Mouse (Mus musculus) small intestine, adult 2 months (tissue): ENCODE measurements at regions not wholly inside any gene's neighbourhood (a gene's known extent, or its start where the extent isn't known, plus 50 kb on each side); places are given as distances from the start of the nearest gene placed in this dataset.

Experiments
- H3K27ac ChIP-seq: fragments of 200-500 bp; 2 replicates; pipeline ENCODE4 v1.5.1; 2012; ENCODE audit warnings: low read depth, low read length, control low read depth, inconsistent platforms; ENCODE audit not compliant: insufficient read depth
- H3K27me3 ChIP-seq: fragments of 200-500 bp; 2 replicates; pipeline ENCODE4 v1.6.1; 2012; ENCODE audit warnings: mild to moderate bottlenecking, moderate library complexity, low read length, inconsistent platforms; ENCODE audit not compliant: control insufficient read depth, insufficient read depth
- H3K36me3 ChIP-seq: fragments of 200-500 bp; 2 replicates; pipeline ENCODE4 v1.6.1; 2012; ENCODE audit warnings: mild to moderate bottlenecking, low read length, control low read depth, inconsistent platforms; ENCODE audit not compliant: control insufficient read depth, insufficient read depth
- H3K4me1 ChIP-seq: fragments of 200-500 bp; 2 replicates; pipeline ENCODE4 v1.6.1; 2012; ENCODE audit warnings: low read length, inconsistent platforms, mixed read lengths; ENCODE audit not compliant: control insufficient read depth, insufficient read depth, insufficient read length
- H3K4me3 ChIP-seq: fragments of 200-500 bp; 2 replicates; pipeline ENCODE4 v1.5.1; 2012; ENCODE audit warnings: low read depth, mild to moderate bottlenecking, control low read depth, inconsistent platforms, low read length, moderate library complexity
- CTCF ChIP-seq: fragments of 200-500 bp; IDR thresholded peaks from 2 replicates; pipeline ENCODE4 v1.5.1; 2012; ENCODE audit warnings: low read depth, mild to moderate bottlenecking, control low read depth, inconsistent platforms, low read length, moderate library complexity, mixed read lengths; ENCODE audit not compliant: insufficient replicate concordance, insufficient read length; ENCODE audit errors: extremely low read depth
- POLR2A ChIP-seq: fragments of 200-500 bp; IDR thresholded peaks from 2 replicates; pipeline ENCODE4 v1.6.1; 2012; ENCODE audit warnings: low read depth, mild to moderate bottlenecking, control low read depth, inconsistent platforms, low read length, moderate library complexity
- WGBS: fragments of 180-500 bp; shearing (Covaris S2); methylation state at CpG from one replicate; pipeline ENCODE4 v1.1.7; 2018; 5-methylcytosine and 5-hydroxymethylcytosine counted together

- Histone ChIP-seq H3K36me3 (peaks cover 4% of the 10 kb centered on the region; the same call in 1 of the 2 replicates), H3K27me3 (no peaks in the 10 kb centered on the region), H3K27ac (peak overlapping the region; percentile 65), H3K4me1 (peaks cover 44% of the 10 kb centered on the region; the same call in 1 of the 2 replicates), H3K4me3 (no peak overlapping the region)
- 30% methylated on average over 6 of the region's 6 CpGs for WGBS
- TF ChIP-seq POLR2A (no peak), CTCF (no peak)
These were observed 206.1 kb upstream of the Klf14 start for GRCm38 (mm10) chr6:31165011-31165410.

GRCm38 (mm10) chr6:31166347-31166746 lies 207.5 kb upstream of the Klf14 start:
- no peak for TF ChIP-seq POLR2A
- no peak for TF ChIP-seq CTCF
- WGBS: 86% methylated on average over 8 of the region's 8 CpGs
- Histone ChIP-seq H3K4me3 (no peak overlapping the region), H3K27me3 (no peaks in the 10 kb centered on the region), H3K4me1 (peaks cover 35% of the 10 kb centered on the region; the same call in 1 of the 2 replicates), H3K36me3 (peaks cover 4% of the 10 kb centered on the region; the same call in 1 of the 2 replicates), H3K27ac (no peak overlapping the region)

- H3K27ac ChIP-seq: no peak overlapping the region
- TF ChIP-seq CTCF: no peak
- TF ChIP-seq POLR2A: no peak
- WGBS: 93% methylated on average over 5 of the region's 5 CpGs
These were observed 208.9 kb upstream of the Klf14 start for GRCm38 (mm10) chr6:31167732-31168131.

GRCm38 (mm10) chr6:31168730-31169129 lies 209.9 kb upstream of the Klf14 start:
- peaks cover 2% of the 10 kb centered on the region; the same call in 1 of the 2 replicates for H3K36me3 ChIP-seq
- H3K27me3 ChIP-seq: no peaks in the 10 kb centered on the region
- H3K27ac ChIP-seq: no peak overlapping the region
- TF ChIP-seq CTCF (no peak), POLR2A (no peak)
- 79% methylated on average over 3 of the region's 3 CpGs for WGBS
- no peak overlapping the region for H3K4me3 ChIP-seq
- peaks cover 27% of the 10 kb centered on the region; the same call in 1 of the 2 replicates for H3K4me1 ChIP-seq

More at GRCm38 (mm10) chr6:31167732-31168131, 208.9 kb upstream of the Klf14 start:
- H3K36me3 ChIP-seq: peaks cover 2% of the 10 kb centered on the region; the same call in 1 of the 2 replicates
- H3K27me3 ChIP-seq: no peaks in the 10 kb centered on the region
- peaks cover 29% of the 10 kb centered on the region; the same call in 1 of the 2 replicates for H3K4me1 ChIP-seq
- no peak overlapping the region for H3K4me3 ChIP-seq

- TF ChIP-seq POLR2A: no peak
- TF ChIP-seq CTCF: no peak
- Histone ChIP-seq H3K4me1 (peaks cover 21% of the 10 kb centered on the region; the same call in 1 of the 2 replicates), H3K27me3 (no peaks in the 10 kb centered on the region), H3K36me3 (peaks cover 2% of the 10 kb centered on the region; the same call in 1 of the 2 replicates), H3K27ac (peak overlapping the region; percentile 91), H3K4me3 (no peak overlapping the region)
- 19% methylated on average over 9 of the region's 9 CpGs for WGBS
These were observed 210.5 kb upstream of the Klf14 start for GRCm38 (mm10) chr6:31169343-31169742.

- H3K27me3 ChIP-seq: no peaks in the 10 kb centered on the region
- 39% methylated on average over 9 of the region's 9 CpGs for WGBS
These were observed 211.2 kb upstream of the Klf14 start for GRCm38 (mm10) chr6:31169868-31170600.

GRCm38 (mm10) chr6:31171831-31172569 lies 213.1 kb upstream of the Klf14 start:
- no peak overlapping the region for H3K4me3 ChIP-seq
- WGBS: 86% methylated on average over 10 of the region's 10 CpGs
- H3K27me3 ChIP-seq: no peaks in the 10 kb centered on the region
- no peak overlapping the region for H3K27ac ChIP-seq
- H3K36me3 ChIP-seq: no peaks in the 10 kb centered on the region; the same call in 1 of the 2 replicates
- H3K4me1 ChIP-seq: peaks cover 17% of the 10 kb centered on the region; the same call in 1 of the 2 replicates
- TF ChIP-seq POLR2A: no peak
- TF ChIP-seq CTCF: no peak

More at GRCm38 (mm10) chr6:31169868-31170600, 211.2 kb upstream of the Klf14 start:
- Histone ChIP-seq H3K4me3 (no peak overlapping the region), H3K4me1 (peaks cover 16% of the 10 kb centered on the region; the same call in 1 of the 2 replicates), H3K36me3 (peaks cover 2% of the 10 kb centered on the region; the same call in 1 of the 2 replicates), H3K27ac (peak overlapping the region; percentile 91)
- no peak for TF ChIP-seq POLR2A
